Mouse (Mus musculus) mouse trophoblast stem cell (cell line): Measurements from ENCODE around the gene Gjb5.

Source experiments
- in situ Hi-C, 2 experiments: fragments of 300-500 bp; cut with MseI, MboI; formaldehyde crosslinking; loops; 2 replicates in 1 of 2; 3 replicates in 1 of 2; pipeline ENCODE4 v1.15.1; 2025

Gjb5 gene

DNA sequence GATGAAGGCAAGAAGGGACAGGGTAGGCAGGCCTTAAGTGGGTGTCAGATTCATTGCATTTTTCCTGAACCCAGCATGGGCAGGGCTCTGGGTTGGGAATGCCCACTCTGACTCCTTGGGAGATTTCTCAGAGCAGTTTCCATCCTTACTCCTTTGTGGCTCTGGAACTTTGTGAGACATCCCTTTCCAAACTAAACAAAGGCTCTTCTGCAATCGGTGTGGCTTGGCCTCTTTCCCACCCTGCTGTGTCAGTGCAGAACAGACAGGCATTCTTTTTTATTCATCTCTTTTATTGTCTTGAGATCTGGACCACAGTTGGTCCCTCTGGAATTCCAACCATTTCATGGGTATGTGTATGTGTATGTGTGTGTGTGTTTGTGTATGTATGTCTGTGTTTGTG, 5.4 kb downstream of the Gjb5 start:
- in situ Hi-C loops = no loop called here

DNA sequence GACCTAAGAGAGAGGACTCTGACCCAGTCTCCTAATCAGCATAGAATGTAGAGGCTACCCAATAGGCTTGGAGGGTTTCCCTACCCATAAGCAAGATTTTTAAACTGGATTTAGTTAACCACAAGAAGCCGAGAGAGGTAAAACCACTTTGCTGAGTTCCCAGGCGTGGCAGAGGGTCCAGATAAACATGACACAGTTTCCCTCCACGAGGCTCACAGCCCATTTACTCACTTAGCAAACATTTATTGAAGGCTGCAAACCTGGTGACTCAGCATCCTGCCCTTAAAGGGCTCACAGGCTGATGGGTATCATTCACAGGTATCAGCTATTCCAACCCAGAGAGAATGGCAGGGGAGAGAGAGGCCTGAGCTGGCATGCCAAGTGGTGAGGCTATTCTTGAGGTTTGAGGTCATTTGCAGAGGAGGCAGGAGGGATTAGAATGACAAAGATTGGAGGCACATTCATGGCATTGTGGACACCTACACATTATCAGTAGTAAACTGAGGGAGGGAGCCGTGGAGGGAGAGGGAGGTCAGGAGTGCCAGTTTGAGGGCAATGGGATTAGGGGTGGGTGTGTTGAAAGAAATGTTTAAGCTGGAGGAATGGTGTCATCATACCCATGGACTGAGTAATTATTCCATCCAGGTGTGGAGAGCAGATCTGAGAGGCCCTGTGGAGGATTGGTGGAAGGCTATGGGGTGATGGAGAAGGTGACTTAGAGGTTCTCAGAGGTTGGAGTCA, 8.3 kb downstream of the Gjb5 start:
- in situ Hi-C loops = no loop called here

DNA sequence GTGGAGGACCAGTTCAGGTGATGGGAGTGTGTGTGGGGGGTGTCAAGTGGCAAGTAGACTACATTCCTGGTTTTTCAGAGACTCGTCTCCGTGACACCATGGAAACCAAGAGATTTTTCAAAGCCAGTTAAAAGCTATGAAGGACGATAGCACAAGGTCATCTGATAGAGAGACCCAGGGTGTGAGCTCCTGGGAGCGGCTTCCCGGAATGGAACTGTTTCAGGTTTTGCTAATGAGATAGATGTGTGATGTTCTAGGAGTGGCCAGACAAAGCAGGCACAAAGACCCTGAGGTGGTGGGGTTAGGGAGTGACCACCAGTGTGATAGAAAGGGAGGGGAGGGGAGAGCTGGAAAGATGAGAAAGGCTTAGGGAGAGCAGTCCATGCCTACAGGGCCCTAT, 13.0 kb downstream of the Gjb5 start:
- in situ Hi-C loops = no loop called here

DNA sequence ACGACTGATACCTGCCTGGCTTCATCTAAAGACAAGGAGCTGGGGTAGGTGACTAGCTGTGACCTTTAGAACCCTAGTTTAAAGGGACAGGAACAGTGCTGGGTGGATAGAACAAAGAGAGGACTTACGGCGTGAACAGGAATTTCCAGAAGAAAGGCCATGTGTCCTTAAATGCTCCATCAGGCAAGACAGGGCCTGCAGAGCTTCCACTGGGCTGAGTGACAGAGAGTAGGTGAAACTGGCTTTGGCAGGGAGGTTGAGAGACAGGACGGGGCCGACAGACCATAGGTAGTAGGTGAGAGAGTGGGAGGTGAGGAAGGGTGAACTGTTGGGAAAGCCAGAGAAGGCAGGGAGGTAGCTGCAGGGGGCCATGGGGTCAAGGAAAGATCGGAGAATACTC, 16.6 kb downstream of the Gjb5 start:
- in situ Hi-C loops = no loop called here

DNA sequence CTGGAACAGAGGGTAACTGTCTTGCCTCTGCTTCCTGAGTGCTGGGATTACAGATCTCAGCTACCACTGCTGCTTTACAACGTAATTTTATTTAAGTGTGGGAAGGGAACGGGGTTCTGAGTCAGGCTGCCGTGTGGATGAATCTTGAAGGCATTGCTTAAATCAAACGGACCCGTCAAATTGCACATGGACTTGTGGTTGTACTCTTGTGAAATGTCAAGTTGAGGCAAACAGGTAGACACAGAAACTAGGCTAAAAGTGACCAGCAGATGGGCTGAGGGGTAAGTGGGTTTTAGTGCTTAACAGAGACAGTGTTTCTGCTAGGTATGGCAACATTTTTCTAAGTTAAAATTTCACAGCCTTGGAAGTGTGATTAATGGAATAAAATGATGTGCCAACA, 20.3 kb downstream of the Gjb5 start:
- in situ Hi-C loops = no loop called here

DNA sequence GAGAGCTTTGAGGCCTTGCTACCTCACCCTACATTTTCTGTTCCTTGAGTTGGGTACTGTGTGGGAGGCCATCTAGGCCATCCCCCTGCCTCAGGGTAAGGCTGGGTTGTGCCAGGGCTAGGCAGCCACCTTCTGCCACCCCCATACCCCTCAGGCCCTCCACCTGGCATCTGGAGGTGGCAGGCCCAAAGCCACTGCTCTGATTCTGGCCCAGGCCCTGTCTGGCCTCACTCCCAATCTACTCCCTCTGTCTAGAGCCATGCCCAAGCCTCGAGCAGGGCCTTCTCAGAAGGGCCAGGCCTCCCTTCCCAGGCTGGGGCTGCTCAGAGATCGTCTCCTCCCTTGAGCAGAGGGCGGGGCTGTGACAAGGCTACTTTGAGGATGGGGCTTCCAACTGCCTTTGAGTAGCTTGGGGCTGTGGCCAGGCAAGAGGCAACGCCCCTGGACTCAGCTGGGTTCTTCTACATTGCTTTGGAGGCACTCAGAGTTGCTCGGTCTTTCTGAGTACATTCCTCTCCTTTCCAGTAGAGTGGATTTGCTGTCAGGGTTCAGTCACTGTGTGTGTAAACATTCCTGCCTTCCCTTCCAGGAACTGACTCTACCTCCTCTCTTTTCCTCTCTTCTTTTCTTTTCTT, 23.0 kb downstream of the Gjb5 start:
- in situ Hi-C loops = loop anchor here in 1 of 2 experiments (5.0 kb wide), 1 partner anchor 32 kb away; no protein-coding TSS in a partner anchor

DNA sequence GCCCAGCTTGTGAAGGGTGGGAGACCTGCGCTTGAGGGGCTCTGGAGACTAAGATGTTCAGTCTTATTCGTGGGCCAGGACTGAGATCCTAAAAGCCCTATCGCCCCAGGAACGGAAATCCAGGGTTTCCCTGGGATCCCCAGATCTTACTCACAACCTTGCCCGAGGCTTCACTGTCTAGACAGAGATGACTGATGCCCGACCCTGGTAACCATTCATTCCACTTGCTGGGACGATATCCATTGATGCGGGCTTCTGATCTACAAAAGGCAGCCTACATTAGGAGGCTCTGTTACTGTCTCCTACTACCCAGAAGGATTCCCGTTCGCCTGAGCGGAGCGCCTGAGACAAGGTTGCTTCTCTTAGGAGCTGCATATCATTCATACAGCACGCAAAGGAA, 26.8 kb downstream of the Gjb5 start:
- in situ Hi-C loops = loop anchor here in 1 of 2 experiments (5.0 kb wide), 1 partner anchor 36 kb away; no protein-coding TSS in a partner anchor

DNA sequence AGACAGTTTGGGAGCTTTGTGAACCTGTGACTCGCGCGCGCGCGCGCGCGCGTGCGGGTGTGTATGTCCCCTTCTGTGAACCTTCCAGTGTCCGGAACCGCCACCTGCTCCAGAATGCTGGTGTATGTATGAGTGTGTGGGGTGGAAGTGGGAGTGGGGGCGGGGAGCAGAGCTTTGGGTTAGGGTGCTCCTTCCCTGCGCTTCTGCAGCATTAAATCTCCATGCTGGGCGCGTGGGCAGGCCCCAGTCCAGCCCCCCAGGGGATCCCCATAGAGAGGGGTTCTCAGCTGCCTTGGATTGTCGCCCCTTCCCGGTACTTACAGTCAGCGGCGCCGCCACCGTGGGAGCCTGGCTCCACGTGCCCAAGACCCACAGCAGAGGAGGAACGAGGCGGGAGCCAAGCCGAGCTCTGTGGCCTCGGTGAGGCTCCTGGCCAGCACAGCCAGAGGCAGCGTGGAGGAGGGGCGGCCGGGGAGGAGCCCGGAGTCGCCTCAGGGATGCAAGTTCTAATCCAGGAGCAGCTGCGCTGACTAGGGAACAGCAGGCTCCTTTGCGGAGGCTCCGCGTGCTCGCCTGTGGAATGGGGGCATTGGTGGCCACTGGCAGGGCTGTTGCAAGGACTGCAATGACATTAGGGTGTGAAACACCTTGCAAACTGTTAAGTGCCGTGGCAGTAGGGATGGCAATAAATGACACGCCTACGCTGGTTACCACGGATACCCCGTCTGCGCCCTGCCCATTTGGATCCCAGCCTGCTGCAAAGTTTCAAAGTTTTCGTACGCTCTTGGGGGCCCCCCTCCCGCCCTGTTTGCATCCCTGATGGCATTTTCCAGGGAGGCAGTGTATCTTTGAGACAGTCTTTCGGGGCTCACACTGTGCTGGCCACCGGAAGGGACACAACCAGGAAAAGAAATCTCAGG, 27.5 kb downstream of the Gjb5 start, which contains the start of gene Gjb3:
Gene Gjb3 (minus strand): TSS at position 664 of the 920 bp plus-strand sequence.
- in situ Hi-C loops = loop anchor here in 1 of 2 experiments (5.0 kb wide), 1 partner anchor 37 kb away; no protein-coding TSS in a partner anchor

DNA sequence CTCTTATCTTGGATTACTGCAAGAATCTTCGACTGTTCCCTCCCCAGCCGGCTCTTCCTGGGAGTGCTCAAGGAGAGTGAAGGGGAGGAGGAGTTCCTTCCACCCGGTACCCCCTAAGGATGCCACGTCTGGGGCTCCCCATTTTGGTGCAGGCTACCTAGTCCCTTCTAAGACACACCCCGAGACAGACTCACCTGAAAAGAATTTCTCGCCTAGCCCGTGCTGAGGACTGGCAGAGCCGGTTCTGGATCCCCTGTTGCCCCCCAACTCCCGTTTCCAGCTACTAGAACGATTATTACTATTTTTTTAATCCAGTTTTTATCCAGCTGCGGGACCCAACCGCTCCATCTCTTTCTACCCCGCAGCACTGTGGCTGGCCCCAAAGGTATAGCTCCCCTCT, 28.2 kb downstream of the Gjb5 start:
- in situ Hi-C loops = loop anchor here (5.0 kb wide), 1 partner anchor 38 kb away; no protein-coding TSS in a partner anchor

DNA sequence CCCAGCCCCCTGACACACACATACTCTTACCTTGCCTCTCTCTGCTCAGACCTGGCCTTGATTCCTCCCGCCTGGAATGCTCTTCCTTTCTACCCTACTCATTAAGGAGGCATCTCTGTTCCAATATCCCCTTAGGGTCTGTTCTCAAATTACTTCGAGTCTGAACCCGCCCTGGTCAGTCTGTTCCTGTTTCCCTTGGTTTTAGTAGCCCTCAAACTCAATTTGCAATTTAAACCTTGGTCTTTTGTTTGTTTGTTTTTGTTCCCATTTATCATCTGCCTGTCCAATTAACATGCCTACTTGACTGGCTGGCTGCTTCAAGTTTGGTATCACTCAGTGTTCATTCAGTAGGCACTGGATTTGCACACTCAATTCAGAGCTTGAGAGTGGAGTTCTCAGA, 28.9 kb downstream of the Gjb5 start:
- in situ Hi-C loops = loop anchor here in 1 of 2 experiments (5.0 kb wide), 1 partner anchor 38 kb away; no protein-coding TSS in a partner anchor

DNA sequence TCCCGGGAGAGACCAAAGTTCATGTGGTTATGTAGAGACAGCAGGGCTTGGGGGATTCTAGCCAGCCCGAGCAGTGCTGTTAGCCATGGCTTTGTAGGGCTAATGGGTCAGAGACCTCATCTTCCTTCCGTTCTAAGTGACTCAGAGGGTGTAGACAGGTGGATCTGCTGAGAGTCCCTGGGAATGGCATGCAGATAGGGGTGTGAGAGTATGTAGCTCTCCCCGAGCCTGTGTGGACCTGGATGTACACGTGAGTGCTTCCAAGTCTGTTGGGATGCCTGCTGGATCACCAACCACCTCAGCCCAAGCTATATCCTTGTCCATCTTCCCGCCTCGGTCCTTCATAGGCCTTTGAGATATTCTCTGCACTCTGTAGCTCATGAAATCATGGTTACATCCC, 29.6 kb downstream of the Gjb5 start:
- in situ Hi-C loops = loop anchor here in 1 of 2 experiments (5.0 kb wide), 1 partner anchor 39 kb away; no protein-coding TSS in a partner anchor

DNA sequence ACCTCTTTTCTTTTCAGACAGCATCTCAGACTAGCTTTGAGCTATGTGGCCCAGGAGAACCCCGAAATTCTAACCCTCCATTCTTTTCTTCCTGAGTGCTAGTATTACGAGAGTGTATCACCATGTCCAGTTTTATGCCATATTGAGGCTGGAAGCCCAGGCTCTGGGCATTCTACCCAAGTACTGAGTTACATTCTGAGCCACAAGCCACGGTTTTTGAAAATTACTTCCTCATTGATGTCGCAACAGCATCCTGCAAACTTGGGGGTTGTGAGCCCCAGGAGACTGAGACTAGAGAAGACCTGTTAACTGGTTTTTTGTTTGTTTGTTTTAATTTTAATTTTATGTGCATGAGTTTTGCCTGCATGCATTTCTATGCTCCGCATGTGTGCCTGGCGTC, 30.2 kb downstream of the Gjb5 start:
- in situ Hi-C loops = loop anchor here in 1 of 2 experiments (5.0 kb wide), 1 partner anchor 40 kb away; no protein-coding TSS in a partner anchor

DNA sequence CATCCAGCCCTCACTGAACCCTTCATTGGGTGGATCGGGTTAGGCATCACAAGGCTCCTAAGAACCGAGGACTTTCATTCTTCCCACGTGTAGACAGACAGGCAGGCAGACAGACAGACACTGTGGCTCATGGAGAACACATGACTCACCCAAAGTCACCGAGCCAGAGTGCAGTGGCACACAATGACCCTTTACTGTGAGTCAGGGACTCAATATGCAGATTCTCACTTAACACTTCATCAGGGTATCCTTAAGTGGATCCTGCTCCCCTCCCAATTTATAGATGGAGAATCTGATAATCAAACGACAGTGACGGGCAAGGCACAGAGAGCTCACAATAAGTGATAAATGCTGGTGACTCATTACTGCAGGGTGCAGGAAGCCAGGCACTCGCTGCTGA, 30.7 kb downstream of the Gjb5 start:
- in situ Hi-C loops = loop anchor here in 1 of 2 experiments (5.0 kb wide), 1 partner anchor 40 kb away; no protein-coding TSS in a partner anchor

DNA sequence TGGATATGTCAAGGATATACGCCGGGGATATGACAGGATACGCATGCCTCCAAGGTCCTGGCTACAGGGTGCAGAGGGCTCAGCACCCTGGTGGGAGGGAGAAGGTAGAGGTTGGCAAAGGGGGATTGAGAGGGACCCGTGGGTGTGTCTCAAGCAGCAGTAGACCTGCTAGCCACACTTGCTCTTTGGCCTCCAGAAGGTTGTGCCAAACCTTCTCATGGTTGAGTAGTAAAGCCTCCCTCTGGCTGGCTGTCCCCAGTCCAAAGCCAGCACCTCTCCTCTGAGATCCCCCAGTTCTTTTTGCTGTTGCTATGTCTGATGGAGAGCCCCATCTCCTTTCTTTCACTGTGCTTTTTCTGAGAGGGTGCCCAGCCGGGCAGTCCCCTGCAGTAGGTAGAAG, 32.7 kb downstream of the Gjb5 start:
- in situ Hi-C loops = loop anchor here in 1 of 2 experiments (5.0 kb wide), 1 partner anchor 42 kb away; no protein-coding TSS in a partner anchor

DNA sequence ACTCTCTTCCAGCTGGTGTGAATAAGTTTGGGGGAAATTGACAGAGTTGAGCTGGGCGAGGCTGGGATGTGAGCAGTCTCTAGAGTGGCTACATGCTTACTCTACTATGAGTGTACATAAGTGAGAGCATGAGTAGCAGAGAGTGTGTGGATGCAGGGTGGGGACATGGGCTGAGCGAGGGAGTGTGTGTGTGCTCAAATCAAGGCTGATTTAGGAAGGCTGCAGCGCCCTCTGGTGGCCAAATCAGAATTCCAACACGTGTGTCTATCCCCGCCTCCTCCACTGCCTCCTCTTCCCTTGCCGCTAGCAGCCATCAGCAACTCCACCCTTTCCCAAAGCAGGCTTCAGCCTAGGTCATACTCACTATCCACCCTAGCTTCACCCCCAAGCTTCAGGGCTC, 33.2 kb downstream of the Gjb5 start:
- in situ Hi-C loops = loop anchor here in 1 of 2 experiments (5.0 kb wide), 1 partner anchor 43 kb away; no protein-coding TSS in a partner anchor

DNA sequence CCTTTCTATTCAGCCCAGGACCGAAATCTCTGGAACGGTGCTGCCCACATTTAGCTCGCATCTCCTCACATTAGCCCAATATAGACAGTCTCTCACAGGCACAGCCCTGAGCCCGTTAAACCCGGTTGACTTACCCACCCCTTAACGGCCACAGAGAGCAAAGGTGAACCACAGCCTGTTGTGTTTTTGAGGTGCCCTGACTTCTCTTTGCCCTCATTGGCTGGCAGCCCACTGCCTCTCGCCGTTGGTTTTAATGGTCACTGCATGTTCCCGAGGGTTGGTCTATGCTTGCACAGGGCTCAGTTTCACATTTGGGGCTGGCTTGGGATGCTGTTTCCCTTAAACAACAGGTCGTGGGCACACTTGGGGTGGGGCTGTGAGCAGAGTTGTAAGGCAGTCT, 33.7 kb downstream of the Gjb5 start:
- in situ Hi-C loops = no loop called here

DNA sequence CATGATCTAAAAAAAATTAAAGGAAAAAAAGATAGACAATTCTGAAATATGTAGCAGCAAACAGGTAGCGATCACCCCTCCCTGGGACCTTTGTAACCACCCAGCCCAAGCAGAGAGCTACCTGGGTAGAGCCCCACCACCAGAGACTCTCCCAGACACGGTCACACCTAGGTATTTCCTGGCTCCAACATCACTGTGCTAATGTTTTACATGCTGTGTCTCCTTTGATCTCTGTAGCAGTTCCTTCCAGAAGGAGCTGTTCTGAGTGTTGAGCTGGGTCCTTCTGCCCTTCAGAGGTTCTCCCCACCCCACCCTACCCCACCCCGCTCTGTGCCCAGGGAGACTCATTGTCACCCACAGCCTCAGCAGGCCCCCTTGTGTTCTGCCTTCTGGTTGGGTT, 34.3 kb downstream of the Gjb5 start:
- in situ Hi-C loops = no loop called here

DNA sequence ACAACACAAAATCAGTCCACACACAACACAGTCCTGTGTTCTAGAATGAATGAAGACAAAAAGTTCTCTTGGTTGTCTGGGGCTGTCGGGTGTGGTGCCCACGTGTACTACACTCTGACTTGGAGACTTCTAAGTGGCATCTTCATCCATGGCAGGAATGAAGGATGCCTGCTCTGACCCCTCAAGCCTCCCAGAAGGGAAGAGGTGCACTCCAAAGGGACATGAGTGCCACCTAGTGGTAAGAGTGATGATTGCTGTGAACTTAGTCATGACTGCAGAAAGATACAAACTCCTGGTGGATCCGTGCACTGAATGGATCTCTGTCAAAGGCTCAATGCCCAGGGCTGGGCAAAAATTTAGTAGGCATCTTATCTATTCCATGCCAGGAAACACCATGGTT, 38.4 kb downstream of the Gjb5 start:
- in situ Hi-C loops = loop anchor here (5.0 kb wide), 1 partner anchor 67 kb away; no protein-coding TSS in a partner anchor

DNA sequence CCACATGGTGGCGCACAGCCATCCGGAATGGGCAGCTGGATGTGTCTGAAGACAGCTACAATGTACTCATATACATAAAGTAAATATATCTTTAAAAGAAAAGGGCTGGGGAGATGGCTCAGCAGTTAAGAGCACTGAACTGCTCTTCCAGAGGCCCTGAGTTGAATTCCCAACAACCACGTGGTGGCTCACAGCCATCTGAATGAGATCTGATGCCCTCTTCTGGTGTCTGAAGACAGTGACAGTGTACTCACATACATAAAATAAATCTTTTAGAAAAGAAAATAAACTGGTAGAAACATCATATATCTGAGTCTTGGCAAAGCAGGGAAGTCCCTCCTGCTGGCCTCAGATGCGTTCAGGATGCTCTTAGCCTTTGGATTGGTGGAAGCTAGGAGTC, 40.8 kb downstream of the Gjb5 start:
- in situ Hi-C loops = loop anchor here (5.0 kb wide), 1 partner anchor 65 kb away; no protein-coding TSS in a partner anchor

DNA sequence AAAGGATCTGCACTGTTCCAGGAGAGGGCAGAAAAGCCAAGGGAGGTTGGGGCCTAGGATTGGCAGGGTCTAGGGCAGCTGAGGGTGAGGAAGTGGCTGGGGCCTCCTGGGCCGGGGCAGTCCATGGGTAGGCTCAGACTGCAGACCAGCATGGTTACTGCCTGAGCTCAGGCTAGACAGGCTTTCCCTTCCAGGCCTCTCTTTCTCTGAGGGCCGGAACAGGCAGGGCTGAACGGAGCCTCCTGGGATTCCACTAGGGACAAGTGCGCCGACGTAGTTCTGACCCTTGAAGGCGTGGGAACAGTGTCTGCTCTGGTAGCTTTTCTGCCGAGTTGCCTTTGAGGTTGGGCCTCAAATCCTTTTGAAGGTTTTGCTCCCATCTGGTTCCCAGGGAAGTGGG, 42.2 kb downstream of the Gjb5 start:
- in situ Hi-C loops = loop anchor here (5.0 kb wide), 1 partner anchor 63 kb away; no protein-coding TSS in a partner anchor

DNA sequence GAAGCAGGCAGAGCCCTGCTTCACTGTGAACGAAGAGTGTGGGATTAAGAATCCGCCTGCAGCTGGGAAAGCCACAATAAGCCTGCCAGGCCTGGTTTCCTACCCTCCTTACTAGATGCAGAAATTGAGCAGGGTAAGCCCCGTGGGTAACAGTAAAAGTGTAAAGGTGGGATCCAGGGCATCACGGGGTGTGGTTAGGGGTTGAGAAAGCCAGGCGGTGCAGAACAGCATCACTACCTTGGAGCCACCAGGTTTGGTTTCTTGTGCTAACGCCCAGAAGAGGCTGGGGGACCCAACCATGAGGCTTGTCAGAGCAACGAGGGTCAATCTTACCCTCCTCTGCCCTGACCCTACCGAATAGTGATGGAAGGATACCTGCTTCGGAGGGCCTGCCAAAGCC, 43.4 kb downstream of the Gjb5 start:
- in situ Hi-C loops = no loop called here
